Mouse (Mus musculus): ENCODE measurements at regions not wholly inside any gene's neighbourhood (a gene's known extent, or its start where the extent isn't known, plus 50 kb on each side); places are given as distances from the start of the nearest gene placed in this dataset.

DNA sequence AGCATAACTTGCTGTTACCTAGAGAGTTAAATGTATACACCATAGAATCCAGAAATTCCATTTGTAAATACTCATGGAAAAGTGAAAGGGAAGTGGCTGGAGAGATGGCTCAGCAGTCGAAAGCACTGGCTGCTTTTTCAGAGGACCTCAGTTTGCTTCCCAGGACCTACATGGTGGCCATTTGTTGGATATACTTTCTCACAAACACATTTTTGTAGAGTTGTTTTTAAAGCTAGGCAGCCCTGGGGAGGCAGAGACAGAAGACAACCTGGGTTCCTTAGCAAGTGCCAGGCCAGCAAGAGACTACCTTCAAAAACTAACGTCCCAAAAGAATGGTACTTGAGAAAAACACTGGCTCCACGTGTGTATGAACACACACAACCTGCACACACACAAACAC, 124.0 kb upstream of the Gm15217 start:
- TF ChIP-seq CTCF (IDR thresholded peaks at IDR 0.05; ENCODE audit: extremely low read depth, insufficient read depth, low read length) (no peak), POLR2A (IDR thresholded peaks at IDR 0.05; ENCODE audit: extremely low read depth, insufficient read depth, low read length) (no peak)

Data from cortical plate, adult 2 months (tissue).